Mouse (Mus musculus): ENCODE measurements at regions not wholly inside any gene's neighbourhood (a gene's known extent, or its start where the extent isn't known, plus 50 kb on each side); places are given as distances from the start of the nearest gene placed in this dataset.

- H3K9ac ChIP-seq (ENCODE audit: insufficient read depth, low read depth), result no peak overlapping the region
- no peak overlapping the region for H3K4me3 ChIP-seq (replicated peaks in 1 of 3; ENCODE audit: low read depth in 2 of 3, low read length in 2 of 3, poor library complexity in 1 of 3)
- dilution Hi-C loops (cut with MboI; ENCODE audit: extremely low pct_ligation_motif_present, extremely low pct_unique_long_range_greater_than_20kb, low sequenced_read_pairs), result no loop called here
- no peak overlapping the region for H3K27ac ChIP-seq (ENCODE audit: insufficient read depth, low read depth)
- no peaks in the 10 kb centered on the region; the same call in none of the 2 replicates for H3K79me2 ChIP-seq (replicated peaks; ENCODE audit: control insufficient read depth, extremely low read depth, insufficient read depth, poor library complexity, severe bottlenecking)
- in situ Hi-C loops (cut with MboI; ENCODE audit: low pct_ligation_motif_present, low pct_unique_long_range_greater_than_20kb, low sequenced_read_pairs), result no loop called here
- TF ChIP-seq RAD21 (IDR thresholded peaks at IDR 0.05; ENCODE audit: low read depth, low read length) (no peak), SIN3A (IDR thresholded peaks at IDR 0.05; ENCODE audit: low read length) (no peak), RCOR1 (conservative IDR thresholded peaks at IDR 0.05; ENCODE audit: low read depth, low read length) (no peak), CTCF (conservative IDR thresholded peaks at IDR 0.05 in 1 of 2, IDR thresholded peaks at IDR 0.05 in 1 of 2; ENCODE audit: low read depth in 2 of 2, low read length in 2 of 2) (no peak), BHLHE40 (IDR thresholded peaks at IDR 0.05; ENCODE audit: low read depth, low read length) (no peak), HCFC1 (IDR thresholded peaks at IDR 0.05; ENCODE audit: low read depth, low read length) (no peak), E2F4 (IDR thresholded peaks at IDR 0.05; ENCODE audit: insufficient replicate concordance, low read depth, low read length) (no peak), TBP (conservative IDR thresholded peaks at IDR 0.05; ENCODE audit: low read depth, low read length) (no peak), MXI1 (IDR thresholded peaks at IDR 0.05; ENCODE audit: low read depth, low read length) (no peak), JUN (IDR thresholded peaks at IDR 0.05; ENCODE audit: insufficient read depth, low read depth, low read length) (no peak)
- no peak for DNase-seq (ENCODE audit: extremely low read depth)
- peaks cover 5% of the 10 kb centered on the region for H3K9me3 ChIP-seq (replicated peaks; ENCODE audit: low read length)
- H3K27me3 ChIP-seq (replicated peaks), result no peaks in the 10 kb centered on the region
- peaks cover 6 to 39% of the 10 kb centered on the region in 2 experiments; a peak in 3 of 4 replicates for H3K4me1 ChIP-seq (ENCODE audit: control insufficient read depth in 1 of 2, insufficient read depth in 2 of 2)
- no peak overlapping the region for H3K4me2 ChIP-seq (ENCODE audit: insufficient read depth, low read depth, poor library complexity, severe bottlenecking)
- peaks cover 27 to 87% of the 10 kb centered on the region in 2 experiments for H3K36me3 ChIP-seq (replicated peaks in 1 of 2; ENCODE audit: control insufficient read depth in 1 of 2, insufficient read depth in 1 of 2, low read length in 1 of 2)
Measured at GRCm38 (mm10) chr4:89440326-89440725, 129.5 kb upstream of the Cdkn2b start.

DNA sequence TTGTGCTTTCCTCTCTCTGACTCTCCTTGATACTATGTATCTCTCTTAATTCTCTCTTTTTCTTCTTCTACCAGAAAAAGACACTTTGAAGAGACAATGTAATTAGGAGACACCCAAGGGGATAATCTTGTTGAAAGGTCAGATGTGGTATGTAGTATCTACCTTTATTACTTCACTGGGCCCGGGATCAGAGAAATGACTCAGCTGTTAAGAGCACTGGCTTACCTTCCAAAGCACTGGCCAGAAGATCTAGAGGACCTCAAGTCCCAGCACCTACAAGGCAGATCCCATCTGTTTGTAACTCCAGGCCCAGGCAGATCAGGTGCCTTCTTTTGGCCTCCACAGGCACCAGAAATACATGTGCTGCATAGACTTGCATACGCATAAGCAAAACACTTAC is 127.8 kb upstream of the Cdkn2b start:
- Histone ChIP-seq H3K27me3 (replicated peaks) (no peaks in the 10 kb centered on the region), H3K9ac (ENCODE audit: insufficient read depth, low read depth) (no peak overlapping the region), H3K79me2 (replicated peaks; ENCODE audit: control insufficient read depth, extremely low read depth, insufficient read depth, poor library complexity, severe bottlenecking) (no peaks in the 10 kb centered on the region; the same call in none of the 2 replicates), H3K9me3 (replicated peaks; ENCODE audit: low read length) (peaks cover 5% of the 10 kb centered on the region), H3K4me1 (ENCODE audit: control insufficient read depth in 1 of 2, insufficient read depth in 2 of 2) (peaks cover 4 to 24% of the 10 kb centered on the region in 2 experiments; a peak in 2 of 4 replicates), H3K27ac (ENCODE audit: insufficient read depth, low read depth) (peak overlapping the region; percentile 42; the same call in 1 of the 2 replicates), H3K4me3 (replicated peaks in 1 of 3; ENCODE audit: low read depth in 2 of 3, low read length in 2 of 3, poor library complexity in 1 of 3) (no peak overlapping the region), H3K4me2 (ENCODE audit: insufficient read depth, low read depth, poor library complexity, severe bottlenecking) (no peak overlapping the region), H3K36me3 (replicated peaks in 1 of 2; ENCODE audit: control insufficient read depth in 1 of 2, insufficient read depth in 1 of 2, low read length in 1 of 2) (peaks cover 33 to 86% of the 10 kb centered on the region in 2 experiments)
- TF ChIP-seq TBP (conservative IDR thresholded peaks at IDR 0.05; ENCODE audit: low read depth, low read length) (no peak), EP300 (IDR thresholded peaks at IDR 0.05; ENCODE audit: low read length) (no peak), MAFK (IDR thresholded peaks at IDR 0.05; ENCODE audit: insufficient replicate concordance, low read length) (no peak), CHD1 (IDR thresholded peaks at IDR 0.05; ENCODE audit: low read depth, low read length) (no peak), PAX5 (IDR thresholded peaks at IDR 0.05; ENCODE audit: low read length) (no peak)
- in situ Hi-C loops (cut with MboI; ENCODE audit: low pct_ligation_motif_present, low pct_unique_long_range_greater_than_20kb, low sequenced_read_pairs), result no loop called here
- DNase-seq (ENCODE audit: extremely low read depth), result no peak
- dilution Hi-C loops (cut with MboI; ENCODE audit: extremely low pct_ligation_motif_present, extremely low pct_unique_long_range_greater_than_20kb, low sequenced_read_pairs), result no loop called here

GRCm38 (mm10) chr4:89436764-89437163 is 125.9 kb upstream of the Cdkn2b start:
- peaks cover 32 to 91% of the 10 kb centered on the region in 2 experiments for H3K36me3 ChIP-seq (replicated peaks in 1 of 2; ENCODE audit: control insufficient read depth in 1 of 2, insufficient read depth in 1 of 2, low read length in 1 of 2)
- dilution Hi-C loops (cut with MboI; ENCODE audit: extremely low pct_ligation_motif_present, extremely low pct_unique_long_range_greater_than_20kb, low sequenced_read_pairs), result no loop called here
- TF ChIP-seq POLR2A (IDR thresholded peaks at IDR 0.05; ENCODE audit: low read depth, low read length), result no peak
- TF ChIP-seq EP300 (IDR thresholded peaks at IDR 0.05; ENCODE audit: low read length), result no peak
- TF ChIP-seq ZMIZ1 (IDR thresholded peaks at IDR 0.05; ENCODE audit: low read depth, low read length), result no peak
- TF ChIP-seq POLR2AphosphoS2 (IDR thresholded peaks at IDR 0.05; ENCODE audit: low read depth, low read length), result no peak
- TF ChIP-seq TBP (conservative IDR thresholded peaks at IDR 0.05; ENCODE audit: low read depth, low read length), result no peak
- TF ChIP-seq ZC3H11A (IDR thresholded peaks at IDR 0.05; ENCODE audit: low read depth, low read length), result no peak
- no peak for TF ChIP-seq HCFC1 (IDR thresholded peaks at IDR 0.05; ENCODE audit: low read depth, low read length)
- no peak for TF ChIP-seq MAX (IDR thresholded peaks at IDR 0.05; ENCODE audit: low read length)
- no peak for TF ChIP-seq SIN3A (IDR thresholded peaks at IDR 0.05; ENCODE audit: low read length)
- TF ChIP-seq RAD21 (IDR thresholded peaks at IDR 0.05; ENCODE audit: low read depth, low read length), result no peak
- no peak for TF ChIP-seq CHD2 (IDR thresholded peaks at IDR 0.05; ENCODE audit: low read length)
- no peak for TF ChIP-seq E2F4 (IDR thresholded peaks at IDR 0.05; ENCODE audit: insufficient replicate concordance, low read depth, low read length)
- TF ChIP-seq MAFK (IDR thresholded peaks at IDR 0.05; ENCODE audit: insufficient replicate concordance, low read length), result no peak
- H3K4me3 ChIP-seq (replicated peaks in 1 of 3; ENCODE audit: low read depth in 2 of 3, low read length in 2 of 3, poor library complexity in 1 of 3), result no peak overlapping the region
- no peak overlapping the region for H3K27ac ChIP-seq (ENCODE audit: insufficient read depth, low read depth)
- no peak for DNase-seq (ENCODE audit: extremely low read depth)
- no peaks in the 10 kb centered on the region for H3K9me3 ChIP-seq (replicated peaks; ENCODE audit: low read length)
- no peaks in the 10 kb centered on the region; the same call in none of the 2 replicates for H3K79me2 ChIP-seq (replicated peaks; ENCODE audit: control insufficient read depth, extremely low read depth, insufficient read depth, poor library complexity, severe bottlenecking)
- H3K4me1 ChIP-seq (ENCODE audit: control insufficient read depth in 1 of 2, insufficient read depth in 2 of 2), result peaks cover 4 to 16% of the 10 kb centered on the region in 2 experiments; a peak in 2 of 4 replicates
- no peaks in the 10 kb centered on the region for H3K27me3 ChIP-seq (replicated peaks)
- in situ Hi-C loops (cut with MboI; ENCODE audit: low pct_ligation_motif_present, low pct_unique_long_range_greater_than_20kb, low sequenced_read_pairs), result no loop called here
- H3K9ac ChIP-seq (ENCODE audit: insufficient read depth, low read depth), result no peak overlapping the region
- H3K4me2 ChIP-seq (ENCODE audit: insufficient read depth, low read depth, poor library complexity, severe bottlenecking), result no peak overlapping the region
